Mouse (Mus musculus) brain, embryonic 18.5 days (tissue): ENCODE data around the gene Rgs18.

Experiments
- DNase-seq: peaks from one replicate; pipeline ENCODE4 v3.0.0-alpha.2; 2012; ENCODE audit warnings: low read depth, low spot score

The Rgs18 gene

GRCm38 (mm10) chr1:144775331-144775730, at the start of gene Rgs18:
Gene Rgs18 (minus strand): TSS chr1:144775435.
- no peak for DNase-seq

- DNase-seq: no peak
Measured at GRCm38 (mm10) chr1:144774394-144774793, 841 bp downstream of the Rgs18 start.

- DNase-seq: no peak
Measured at GRCm38 (mm10) chr1:144766218-144766617, 9.0 kb downstream of the Rgs18 start.

- no peak for DNase-seq
Measured at GRCm38 (mm10) chr1:144760792-144761191, 14.4 kb downstream of the Rgs18 start.

- no peak for DNase-seq
Measured at GRCm38 (mm10) chr1:144750763-144751162, 24.5 kb downstream of the Rgs18 start.

- no peak for DNase-seq
Measured at GRCm38 (mm10) chr1:144746182-144746581, 29.1 kb downstream of the Rgs18 start.

GRCm38 (mm10) chr1:144737739-144738138, 37.5 kb downstream of the Rgs18 start:
- no peak for DNase-seq

GRCm38 (mm10) chr1:144720736-144721135, 54.5 kb downstream of the Rgs18 start:
- DNase-seq: peak; percentile 3

GRCm38 (mm10) chr1:144704373-144704772, 70.9 kb downstream of the Rgs18 start:
- no peak for DNase-seq
